Mouse (Mus musculus) thymus, adult 2 months (tissue): ENCODE measurements around the gene 1700010I14Rik.

Experiments
- CTCF ChIP-seq: fragments of 200-500 bp; IDR thresholded peaks from 2 replicates; pipeline ENCODE4 v1.5.1; 2012; ENCODE audit warnings: mild to moderate bottlenecking, control low read depth, low read length, moderate library complexity, borderline replicate concordance; ENCODE audit not compliant: control insufficient read depth, poor library complexity, insufficient read depth; ENCODE audit errors: extremely low read depth
- POLR2A ChIP-seq: fragments of 200-500 bp; IDR thresholded peaks from 2 replicates; pipeline ENCODE4 v1.6.1; 2012; ENCODE audit warnings: mild to moderate bottlenecking, low read length, control low read depth, moderate library complexity; ENCODE audit not compliant: control insufficient read depth, poor library complexity, insufficient read depth; ENCODE audit errors: extremely low read depth

DNA sequence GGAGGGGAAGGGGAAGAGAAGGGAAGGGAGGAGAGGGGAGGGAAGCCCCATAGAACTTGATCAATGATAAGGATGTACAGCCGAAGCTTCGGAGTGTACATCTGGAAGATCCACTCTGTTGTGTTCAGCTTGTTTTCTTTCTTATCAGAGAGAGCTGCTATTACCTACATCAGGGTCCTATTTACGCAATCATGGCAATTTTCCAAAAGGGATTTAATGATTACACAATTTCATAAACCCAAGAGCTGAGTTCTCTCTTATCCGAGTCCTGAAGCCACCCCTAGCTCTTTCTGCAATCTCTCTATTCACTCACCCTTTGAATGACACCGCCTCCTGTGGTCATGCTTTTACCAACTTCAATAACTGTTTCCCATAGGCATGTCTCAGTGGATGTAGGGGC is 45.4 kb downstream of the 1700010I14Rik start:
- TF ChIP-seq CTCF (no peak), POLR2A (no peak)
